Mouse (Mus musculus) Patski (cell line): ENCODE measurements around the gene Slc7a14. TPM values are rescaled to one million over a fixed set of nuclear protein-coding genes. Genes with fewer than 3 reads are reported as not detected.

Experiments
- ATAC-seq: fragments of 100-300 bp; one replicate; pipeline ENCODE4 v1.8.0; 2021
- CTCF ChIA-PET: fragments of 350-600 bp; sonication (Branson Sonifier 250); formaldehyde crosslinking; loops from one replicate; lab custom pipeline; 2022; ENCODE audit warnings: inconsistent platforms; lab: Charles Lee
- POLR2A ChIA-PET: fragments of 350-600 bp; sonication (Branson Sonifier 250); formaldehyde crosslinking; loops from one replicate; lab custom pipeline; 2022; ENCODE audit warnings: antibody characterized with exemption, inconsistent platforms; lab: Charles Lee
- DNase-seq: peaks from one replicate; pipeline ENCODE4 v3.0.0-alpha.2; 2011; ENCODE audit warnings: low read depth, low spot score
- H3K27me3 ChIP-seq: fragments of 371-371 bp; one replicate; pipeline ENCODE4 v1.5.1; 2021
- CTCF ChIP-seq: fragments of 100-300 bp; IDR thresholded peaks from one replicate; pipeline ENCODE4 v1.5.1; 2021
- in situ Hi-C: fragments of 300-500 bp; cut with MboI; formaldehyde crosslinking; loops from 3 replicates; pipeline ENCODE4 v1.11.1; 2018; ENCODE audit warnings: low pct_unique_long_range_greater_than_20kb, mixed read lengths
- polyA plus RNA-seq: library from polyadenylated mRNA; unstranded; gene quantifications from one replicate; pipeline ENCODE4 v1.2.3, GENCODE M21; 2021

Gene Slc7a14
- polyA plus RNA-seq, 1 experiment from 2014 or later, result 0.05 TPM

DNA sequence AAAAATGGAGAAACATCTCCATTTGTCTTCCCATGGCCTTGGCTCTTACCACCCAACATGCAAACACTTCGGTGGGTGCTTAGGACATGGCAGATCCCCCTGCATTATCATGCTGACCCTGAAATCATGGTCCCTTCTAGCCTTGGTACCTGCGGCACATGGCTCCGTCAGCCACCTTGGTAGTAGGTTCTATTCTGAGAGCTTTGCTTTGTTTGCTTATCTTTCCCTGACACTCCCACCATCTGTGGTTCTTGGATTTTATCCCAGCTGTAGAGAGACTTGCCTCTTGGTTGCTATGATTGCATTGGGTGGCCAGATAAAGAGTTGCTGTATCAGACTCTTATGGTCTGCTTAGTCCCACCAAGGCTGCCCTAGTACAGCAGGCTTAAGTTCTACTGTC is 46.6 kb downstream of the Slc7a14 start:
- no peak for TF ChIP-seq CTCF
- DNase-seq, result no peak
- ChIA-PET POLR2A (interaction anchor here (0.6 to 1.8 kb wide), 2 partner anchors 11 to 299 kb away, joined by 4 to 6 read pairs; no protein-coding TSS in a partner anchor), CTCF (interaction anchor here (1.2 to 6.2 kb wide), 3 partner anchors 10 to 196 kb away, joined by 3 to 37 read pairs (median 5); no protein-coding TSS in a partner anchor)
- no peak for ATAC-seq
- in situ Hi-C loops, result no loop called here
- H3K27me3 ChIP-seq, result no peaks in the 10 kb centered on the region

DNA sequence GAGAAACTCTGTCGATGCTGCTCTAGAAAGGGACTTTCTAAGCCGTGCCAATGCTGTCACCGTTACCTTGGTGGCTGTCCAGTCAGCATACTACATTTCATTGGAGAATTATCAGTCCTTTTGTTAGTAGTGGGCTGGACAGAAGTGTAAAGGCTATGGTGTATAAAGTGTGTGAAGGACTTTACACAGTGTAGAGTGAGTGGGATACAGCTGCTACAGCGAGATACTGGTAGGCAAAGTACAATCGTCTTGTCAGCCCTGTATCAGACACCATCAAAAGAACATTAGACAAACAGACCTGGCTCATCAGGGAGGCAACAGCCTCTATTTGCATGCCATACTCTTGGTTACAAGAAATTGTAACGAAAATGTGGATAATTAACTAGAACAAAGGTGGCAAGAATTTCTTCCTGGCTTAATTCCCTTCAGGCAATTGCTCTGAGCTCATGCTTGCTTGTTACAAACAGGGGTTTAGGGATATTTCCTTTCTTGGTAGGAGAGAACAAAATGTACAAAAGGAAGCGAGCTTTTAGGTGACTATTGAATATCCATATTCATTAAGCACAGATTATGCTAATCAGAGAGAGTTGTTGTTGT is 48.7 kb downstream of the Slc7a14 start:
- no peaks in the 10 kb centered on the region for H3K27me3 ChIP-seq
- ChIA-PET CTCF (interaction anchor here (0.6 to 6.2 kb wide), 9 partner anchors 9 to 231 kb away, joined by 3 to 37 read pairs (median 3); no protein-coding TSS in a partner anchor), POLR2A (interaction anchor here (0.6 to 2.2 kb wide), 3 partner anchors 10 to 327 kb away, joined by 3 to 9 read pairs (median 4); no protein-coding TSS in a partner anchor)
- TF ChIP-seq CTCF, result no peak
- peak; percentile 76 for DNase-seq
- in situ Hi-C loops, result no loop called here
- peak; percentile 36 for ATAC-seq

DNA sequence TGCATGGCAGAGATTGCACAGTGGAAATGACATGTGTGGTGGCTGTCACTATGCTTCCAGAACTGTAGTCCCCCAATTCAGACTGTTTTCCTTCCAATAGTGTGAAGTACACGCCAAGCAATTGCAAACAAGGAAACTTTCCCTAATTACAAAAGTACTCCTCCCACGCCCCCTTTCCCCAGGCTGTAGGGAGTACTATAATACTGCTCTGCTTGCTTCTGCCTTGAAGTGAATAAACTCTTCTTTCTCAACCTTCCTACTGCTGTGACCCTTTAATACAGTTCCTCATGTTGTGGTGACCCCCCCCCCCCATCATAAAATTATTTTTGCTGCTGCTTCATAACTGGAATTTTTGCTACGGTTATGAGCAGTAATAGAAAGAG is 49.2 kb downstream of the Slc7a14 start:
- DNase-seq, result no peak
- in situ Hi-C loops, result no loop called here
- CTCF ChIA-PET, result interaction anchor here (1.0 to 6.2 kb wide), 4 partner anchors 12 to 100 kb away, joined by 3 to 37 read pairs (median 4); no protein-coding TSS in a partner anchor
- TF ChIP-seq CTCF, result no peak
- ATAC-seq, result peak; percentile 31
- POLR2A ChIA-PET, result interaction anchor here (0.6 to 2.2 kb wide), 2 partner anchors 11 to 327 kb away, joined by 4 to 9 read pairs; no protein-coding TSS in a partner anchor
- H3K27me3 ChIP-seq, result no peaks in the 10 kb centered on the region

DNA sequence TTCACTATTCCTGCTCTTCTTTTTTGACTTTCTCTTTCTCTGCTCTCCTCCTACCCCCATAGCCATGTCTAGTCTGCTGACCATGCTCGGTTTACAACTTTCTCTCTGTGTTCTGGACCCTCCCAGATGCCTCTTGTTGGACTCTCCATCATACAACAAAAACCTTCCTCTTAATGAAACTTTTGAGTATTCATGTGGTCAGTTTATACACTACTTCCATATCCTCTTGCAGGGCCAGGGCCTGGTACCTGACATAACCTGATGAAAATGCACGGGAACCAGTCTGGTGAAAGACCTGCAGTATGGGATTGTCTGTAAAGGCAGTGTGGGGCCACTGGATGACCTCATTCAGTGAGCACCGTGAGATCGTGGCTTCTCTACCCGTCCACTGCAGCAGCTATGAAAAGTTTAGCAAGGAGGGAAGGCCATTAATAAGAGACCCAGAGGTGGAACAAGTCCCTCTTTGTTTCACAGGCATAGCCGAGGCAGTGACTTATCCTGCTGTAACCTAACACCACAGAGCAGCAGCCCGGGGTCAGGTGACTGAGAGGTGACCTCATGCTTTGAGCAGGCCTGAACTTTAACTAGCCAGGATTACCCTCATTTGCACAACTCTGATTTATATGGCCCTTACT is 49.7 kb downstream of the Slc7a14 start:
- in situ Hi-C loops, result no loop called here

DNA sequence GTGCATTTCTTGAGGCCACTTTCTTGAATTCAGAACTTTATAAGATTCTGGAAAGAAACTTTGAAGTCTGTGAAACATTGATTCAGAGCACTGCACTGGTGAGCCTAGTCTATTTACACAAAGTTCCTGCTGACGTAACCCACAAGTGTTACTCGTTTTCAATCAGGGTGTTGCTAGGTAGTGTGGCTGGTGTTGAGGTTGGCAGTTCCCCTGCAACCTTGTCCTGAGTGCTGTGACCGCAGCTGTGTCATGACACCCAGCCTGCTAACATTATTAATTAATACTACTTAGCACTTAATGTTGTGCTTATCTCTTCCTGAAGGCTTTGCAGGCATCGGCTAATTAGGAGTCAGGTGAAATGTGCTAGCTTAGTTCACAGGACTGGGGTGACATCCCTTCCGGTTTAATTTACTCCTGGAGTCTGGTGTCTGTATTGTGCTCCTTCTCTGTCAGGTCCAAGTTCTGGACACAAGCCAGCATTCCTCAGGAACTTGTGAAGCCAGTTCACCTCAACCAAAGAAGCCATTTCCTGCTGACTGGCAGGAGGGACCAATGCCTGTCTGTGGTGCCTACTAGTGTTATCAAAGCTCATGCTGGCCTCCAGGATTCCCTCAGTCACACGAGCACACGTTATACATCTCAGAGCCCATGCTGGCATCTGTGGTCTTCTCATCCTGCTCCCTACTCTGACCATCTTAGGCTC is 50.5 kb downstream of the Slc7a14 start:
- POLR2A ChIA-PET, result no interaction called here
- no peak for DNase-seq
- TF ChIP-seq CTCF, result no peak
- CTCF ChIA-PET, result interaction anchor here (0.9 to 6.2 kb wide), 10 partner anchors 10 to 179 kb away, joined by 3 to 37 read pairs (median 4); no protein-coding TSS in a partner anchor
- in situ Hi-C loops, result loop anchor here (10.0 kb wide), 1 partner anchor 205 kb away; no protein-coding TSS in a partner anchor
- ATAC-seq, result peak; percentile 3
- H3K27me3 ChIP-seq, result no peaks in the 10 kb centered on the region

More for the DNA sequence above, 49.7 kb downstream of the Slc7a14 start:
- ChIA-PET CTCF (interaction anchor here (1.2 to 6.2 kb wide), 4 partner anchors 13 to 22 kb away, joined by 3 to 37 read pairs (median 4); no protein-coding TSS in a partner anchor), POLR2A (interaction anchor here (2.2 kb wide), 1 partner anchor 11 kb away, joined by 9 read pairs; no protein-coding TSS in a partner anchor)
- DNase-seq, result peak; percentile 98
- ATAC-seq, result peak; percentile 91
- no peak for TF ChIP-seq CTCF
- H3K27me3 ChIP-seq, result no peaks in the 10 kb centered on the region

DNA sequence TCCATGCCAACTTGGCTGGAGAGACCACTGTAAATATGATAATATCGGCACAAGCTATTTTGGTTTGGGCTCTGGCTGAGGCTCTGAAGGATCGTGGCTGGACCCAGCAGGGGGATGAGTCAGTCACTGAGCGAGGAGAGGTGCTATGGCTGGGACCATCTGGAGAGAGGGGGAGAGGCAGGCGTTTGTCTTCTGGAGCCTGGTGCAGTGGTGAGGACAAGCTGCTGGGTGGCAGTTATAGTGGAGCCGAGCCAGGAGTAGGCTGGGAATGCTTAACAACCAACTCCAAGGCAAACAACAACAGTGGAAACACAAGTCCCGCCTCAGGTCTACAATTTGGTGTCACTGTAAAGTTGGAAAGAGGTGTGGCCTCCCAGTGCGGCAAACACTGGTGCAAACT is 55.8 kb downstream of the Slc7a14 start:
- POLR2A ChIA-PET, result no interaction called here
- ATAC-seq, result no peak
- in situ Hi-C loops, result loop anchor here (10.0 kb wide), 1 partner anchor 200 kb away; no protein-coding TSS in a partner anchor
- no peak for TF ChIP-seq CTCF
- CTCF ChIA-PET, result interaction anchor here (1.1 kb wide), 1 partner anchor 15 kb away, joined by 4 read pairs; no protein-coding TSS in a partner anchor
- no peaks in the 10 kb centered on the region for H3K27me3 ChIP-seq
- no peak for DNase-seq

DNA sequence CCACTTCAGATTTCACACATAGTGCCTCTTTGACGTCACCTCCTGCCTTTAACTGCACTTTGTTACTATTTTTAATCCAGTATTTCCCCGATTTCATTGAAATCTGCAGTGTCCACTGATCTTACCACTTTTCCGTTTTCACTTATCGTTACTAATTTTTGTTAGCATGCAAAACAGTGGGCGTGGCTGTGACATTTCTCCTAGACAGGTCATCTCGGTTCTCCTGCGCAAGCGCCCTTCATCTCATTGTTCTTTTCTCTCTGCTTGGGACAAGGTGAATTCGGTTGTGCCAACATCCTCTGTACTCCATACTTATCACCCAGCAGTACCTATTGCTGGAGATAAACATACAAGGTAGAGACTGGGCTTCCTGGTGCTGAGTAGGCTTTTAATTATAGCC is 56.3 kb downstream of the Slc7a14 start:
- ATAC-seq, result no peak
- DNase-seq, result no peak
- H3K27me3 ChIP-seq, result no peaks in the 10 kb centered on the region
- CTCF ChIA-PET, result interaction anchor here (1.3 kb wide), 1 partner anchor 12 kb away, joined by 4 read pairs; no protein-coding TSS in a partner anchor
- no peak for TF ChIP-seq CTCF
- POLR2A ChIA-PET, result no interaction called here
- in situ Hi-C loops, result loop anchor here (10.0 kb wide), 1 partner anchor 199 kb away; no protein-coding TSS in a partner anchor

DNA sequence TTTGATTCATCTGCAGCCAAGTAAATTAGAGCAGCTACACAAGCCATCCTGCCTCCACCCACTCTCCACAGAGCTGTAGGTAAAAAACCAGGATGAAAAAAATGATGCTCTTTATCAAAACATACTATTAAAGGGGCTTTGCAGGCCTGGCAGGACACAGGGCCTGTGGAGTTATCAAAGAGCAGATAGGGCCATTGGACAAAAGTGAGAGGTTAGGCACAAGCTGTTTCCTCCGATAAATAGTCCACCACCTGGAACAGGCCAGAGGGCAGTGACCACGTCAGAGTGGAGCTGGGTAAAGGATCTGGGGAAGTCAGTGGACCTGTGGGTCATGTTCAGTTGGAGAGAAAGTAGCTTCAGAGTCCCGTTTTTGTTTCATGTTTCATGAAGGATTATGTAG is 57.6 kb downstream of the Slc7a14 start:
- ATAC-seq (no peak), DNase-seq (no peak)
- in situ Hi-C loops, result loop anchor here (10.0 kb wide), 1 partner anchor 198 kb away; no protein-coding TSS in a partner anchor
- no peak for TF ChIP-seq CTCF
- CTCF ChIA-PET, result interaction anchor here (0.7 to 1.7 kb wide), 4 partner anchors 10 to 28 kb away, joined by 3 to 5 read pairs (median 4); no protein-coding TSS in a partner anchor
- H3K27me3 ChIP-seq, result no peaks in the 10 kb centered on the region
- POLR2A ChIA-PET, result no interaction called here

DNA sequence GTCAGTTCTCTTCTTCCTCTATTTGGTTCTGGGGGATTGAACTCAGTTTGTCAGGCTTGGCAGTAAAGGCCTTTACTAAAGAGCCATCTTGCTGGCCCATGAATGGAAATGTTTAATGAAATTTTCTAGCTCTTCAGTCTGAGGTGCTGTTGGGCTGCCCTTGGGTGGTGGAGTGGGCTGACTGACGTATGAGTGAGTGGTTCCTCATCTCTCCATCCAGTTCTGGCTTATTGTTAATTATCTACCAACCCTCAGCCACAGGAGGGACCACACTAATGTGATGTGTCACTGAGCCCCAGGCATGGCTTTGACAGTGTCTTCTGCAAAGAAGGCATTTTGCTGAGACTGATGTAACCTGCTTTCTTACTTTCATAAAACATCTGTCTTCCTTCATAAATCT is 66.7 kb downstream of the Slc7a14 start:
- H3K27me3 ChIP-seq, result no peaks in the 10 kb centered on the region
- peak; percentile 67 for TF ChIP-seq CTCF
- DNase-seq (peak; percentile 95), ATAC-seq (peak; percentile 83)
- in situ Hi-C loops, result no loop called here
- ChIA-PET POLR2A (no interaction called here), CTCF (interaction anchor here (1.2 to 1.9 kb wide), 4 partner anchors 15 to 191 kb away, joined by 3 to 6 read pairs (median 4); no protein-coding TSS in a partner anchor)
